Mouse (Mus musculus) lung, adult 2 months (tissue): ENCODE data around the gene Htra1.

Experiments
- CTCF ChIP-seq: fragments of 200-500 bp; IDR thresholded peaks from 2 replicates; pipeline ENCODE4 v1.5.1; 2011; ENCODE audit warnings: mild to moderate bottlenecking, low read length, control low read depth; ENCODE audit not compliant: insufficient read depth
- POLR2A ChIP-seq: fragments of 200-500 bp; IDR thresholded peaks from 2 replicates; pipeline ENCODE4 v1.6.1; 2011; ENCODE audit warnings: low read depth, mild to moderate bottlenecking, control low read depth, low read length, borderline replicate concordance; ENCODE audit errors: extremely low read depth

GRCm38 (mm10) chr7:130898373-130898772 is 37.5 kb upstream of the Htra1 start:
- TF ChIP-seq CTCF = no peak
- TF ChIP-seq POLR2A = no peak
